Mouse (Mus musculus): ENCODE results near the gene Zfp219. TPM values are rescaled to one million over a fixed set of nuclear protein-coding genes. Genes with fewer than 3 reads are reported as not detected.
"Not testable (repeated sequence)": the region's sequence is repeated elsewhere in the genome, so short reads cannot be mapped to it uniquely, and the experiment has no call there.

Gene Zfp219
- 17.6 TPM for polyA plus RNA-seq (2012; fragmentation: generic; extraction: Trizol)
- long read RNA-seq, experiment 1, partial matches to known transcripts, result 0 of 12 reads
- long read RNA-seq, experiment 1, other reads (novel, unspliced or antisense), result 6 of 12 reads
- long read RNA-seq, experiment 2, transcript Zfp219-204 (5 exons, 2,804 nt), result minor isoform, 7 of 140 reads
- long read RNA-seq, experiment 2, transcript Zfp219-212 (4 exons, 2,812 nt), result major isoform, 59 of 140 reads
- long read RNA-seq, experiment 2, transcript Zfp219-201 (5 exons, 2,933 nt), result minor isoform, 44 of 140 reads
- long read RNA-seq, experiment 2, partial matches to known transcripts, result 9 of 140 reads
- long read RNA-seq, experiment 2, other reads (novel, unspliced or antisense), result 21 of 140 reads

GRCm38 (mm10) chr14:52020486-52021137 lies at the start of gene Zfp219:
Zfp219 (minus strand) TSS chr14:52020733.
- H3K4me3 ChIP-seq (ENCODE audit: insufficient read depth, poor library complexity, severe bottlenecking), result peak within 1 kb of the TSS; percentile 56
- H3ac ChIP-seq (ENCODE audit: control insufficient read depth, insufficient read length, low read depth), result peak within 1 kb of the TSS; percentile 88
- H3K79me3 ChIP-seq (ENCODE audit: low read depth), result peaks cover 6% of the 10 kb centered on the region
- TF ChIP-seq CTCF (IDR thresholded peaks at IDR 0.05; ENCODE audit: control insufficient read depth, insufficient read depth, insufficient read length) (peak; percentile 25), MYOD1 (IDR thresholded peaks at IDR 0.05; ENCODE audit: control insufficient read depth, insufficient read length, low read depth) (peak; percentile 19), USF1 (IDR thresholded peaks at IDR 0.05; ENCODE audit: low read depth) (no peak), MYOG (IDR thresholded peaks at IDR 0.05; ENCODE audit: control insufficient read depth, extremely low read depth, insufficient read length) (no peak)
- H3K27me3 ChIP-seq (ENCODE audit: control insufficient read depth, insufficient read depth, insufficient read length), result no peaks in the 10 kb centered on the region
- H3K36me3 ChIP-seq (ENCODE audit: control insufficient read depth, insufficient read depth), result no peaks in the 10 kb centered on the region
- peaks cover 34% of the 10 kb centered on the region for H3K79me2 ChIP-seq (ENCODE audit: control insufficient read depth, insufficient read depth)

GRCm38 (mm10) chr14:52066135-52066534 lies 45.6 kb upstream of the Zfp219 start:
- H3K4me3 ChIP-seq (ENCODE audit: insufficient read depth, poor library complexity, severe bottlenecking), result no peak overlapping the region
- H3K27me3 ChIP-seq (ENCODE audit: control insufficient read depth, insufficient read depth, insufficient read length), result peaks cover 10% of the 10 kb centered on the region
- H3K36me3 ChIP-seq (ENCODE audit: control insufficient read depth, insufficient read depth), result peaks cover 1% of the 10 kb centered on the region
- no peak overlapping the region for H3ac ChIP-seq (ENCODE audit: control insufficient read depth, insufficient read length, low read depth)
- TF ChIP-seq USF1 (IDR thresholded peaks at IDR 0.05; ENCODE audit: low read depth) (no peak), MAX (IDR thresholded peaks at IDR 0.05) (no peak), FOSL1 (IDR thresholded peaks at IDR 0.05; ENCODE audit: insufficient read depth, low read length, poor library complexity, severe bottlenecking) (no peak), CEBPB (IDR thresholded peaks at IDR 0.05; ENCODE audit: low read depth) (no peak), CTCF (IDR thresholded peaks at IDR 0.05; ENCODE audit: control insufficient read depth, insufficient read depth, insufficient read length) (no peak), MYOG (IDR thresholded peaks at IDR 0.05; ENCODE audit: control insufficient read depth, extremely low read depth, insufficient read length) (no peak), MYOD1 (IDR thresholded peaks at IDR 0.05; ENCODE audit: control insufficient read depth, insufficient read length, low read depth) (no peak)
- H3K79me2 ChIP-seq (ENCODE audit: control insufficient read depth, insufficient read depth), result no peaks in the 10 kb centered on the region
- no peaks in the 10 kb centered on the region for H3K79me3 ChIP-seq (ENCODE audit: low read depth)

- H3ac ChIP-seq (ENCODE audit: control insufficient read depth, insufficient read length, low read depth), result no peak overlapping the region
- peaks cover 10% of the 10 kb centered on the region for H3K27me3 ChIP-seq (ENCODE audit: control insufficient read depth, insufficient read depth, insufficient read length)
- TF ChIP-seq USF1 (IDR thresholded peaks at IDR 0.05; ENCODE audit: low read depth) (no peak), FOSL1 (IDR thresholded peaks at IDR 0.05; ENCODE audit: insufficient read depth, low read length, poor library complexity, severe bottlenecking) (no peak), CEBPB (IDR thresholded peaks at IDR 0.05; ENCODE audit: low read depth) (no peak)
- no peaks in the 10 kb centered on the region for H3K36me3 ChIP-seq (ENCODE audit: control insufficient read depth, insufficient read depth)
- no peaks in the 10 kb centered on the region for H3K79me3 ChIP-seq (ENCODE audit: low read depth)
- no peak overlapping the region for H3K4me3 ChIP-seq (ENCODE audit: insufficient read depth, poor library complexity, severe bottlenecking)
- no peaks in the 10 kb centered on the region for H3K79me2 ChIP-seq (ENCODE audit: control insufficient read depth, insufficient read depth)
Measured at GRCm38 (mm10) chr14:52061798-52062197, 41.3 kb upstream of the Zfp219 start.

GRCm38 (mm10) chr14:52060800-52061199 lies 40.3 kb upstream of the Zfp219 start:
- Histone ChIP-seq H3K36me3 (ENCODE audit: control insufficient read depth, insufficient read depth) (no peaks in the 10 kb centered on the region), H3ac (ENCODE audit: control insufficient read depth, insufficient read length, low read depth) (no peak overlapping the region), H3K27me3 (ENCODE audit: control insufficient read depth, insufficient read depth, insufficient read length) (peaks cover 10% of the 10 kb centered on the region), H3K4me3 (ENCODE audit: insufficient read depth, poor library complexity, severe bottlenecking) (no peak overlapping the region), H3K79me2 (ENCODE audit: control insufficient read depth, insufficient read depth) (no peaks in the 10 kb centered on the region), H3K79me3 (ENCODE audit: low read depth) (no peaks in the 10 kb centered on the region)
- TF ChIP-seq CTCF (IDR thresholded peaks at IDR 0.05; ENCODE audit: control insufficient read depth, insufficient read depth, insufficient read length) (no peak), USF1 (IDR thresholded peaks at IDR 0.05; ENCODE audit: low read depth) (no peak), MYOG (IDR thresholded peaks at IDR 0.05; ENCODE audit: control insufficient read depth, extremely low read depth, insufficient read length) (no peak), MAX (IDR thresholded peaks at IDR 0.05) (no peak), CEBPB (IDR thresholded peaks at IDR 0.05; ENCODE audit: low read depth) (no peak), MYOD1 (IDR thresholded peaks at IDR 0.05; ENCODE audit: control insufficient read depth, insufficient read length, low read depth) (no peak), FOSL1 (IDR thresholded peaks at IDR 0.05; ENCODE audit: insufficient read depth, low read length, poor library complexity, severe bottlenecking) (no peak)

GRCm38 (mm10) chr14:52059982-52060381 lies 39.4 kb upstream of the Zfp219 start:
- TF ChIP-seq CEBPB (IDR thresholded peaks at IDR 0.05; ENCODE audit: low read depth), result no peak
- no peak for TF ChIP-seq MYOD1 (IDR thresholded peaks at IDR 0.05; ENCODE audit: control insufficient read depth, insufficient read length, low read depth)
- TF ChIP-seq FOSL1 (IDR thresholded peaks at IDR 0.05; ENCODE audit: insufficient read depth, low read length, poor library complexity, severe bottlenecking), result no peak
- no peak for TF ChIP-seq MYOG (IDR thresholded peaks at IDR 0.05; ENCODE audit: control insufficient read depth, extremely low read depth, insufficient read length)
- no peak for TF ChIP-seq USF1 (IDR thresholded peaks at IDR 0.05; ENCODE audit: low read depth)
- no peak for TF ChIP-seq CTCF (IDR thresholded peaks at IDR 0.05; ENCODE audit: control insufficient read depth, insufficient read depth, insufficient read length)
- TF ChIP-seq MAX (IDR thresholded peaks at IDR 0.05), result no peak
- no peaks in the 10 kb centered on the region for H3K36me3 ChIP-seq (ENCODE audit: control insufficient read depth, insufficient read depth)
- H3K4me3 ChIP-seq (ENCODE audit: insufficient read depth, poor library complexity, severe bottlenecking), result no peak overlapping the region
- H3K27me3 ChIP-seq (ENCODE audit: control insufficient read depth, insufficient read depth, insufficient read length), result peaks cover 10% of the 10 kb centered on the region
- H3K79me3 ChIP-seq (ENCODE audit: low read depth), result no peaks in the 10 kb centered on the region
- H3K79me2 ChIP-seq (ENCODE audit: control insufficient read depth, insufficient read depth), result no peaks in the 10 kb centered on the region
- no peak overlapping the region for H3ac ChIP-seq (ENCODE audit: control insufficient read depth, insufficient read length, low read depth)

GRCm38 (mm10) chr14:52052720-52053119 lies 32.2 kb upstream of the Zfp219 start:
- H3K79me3 ChIP-seq (ENCODE audit: low read depth); H3K79me2 ChIP-seq (ENCODE audit: control insufficient read depth, insufficient read depth); H3K27me3 ChIP-seq (ENCODE audit: control insufficient read depth, insufficient read depth, insufficient read length); H3K36me3 ChIP-seq (ENCODE audit: control insufficient read depth, insufficient read depth); H3ac ChIP-seq (ENCODE audit: control insufficient read depth, insufficient read length, low read depth); H3K4me3 ChIP-seq (ENCODE audit: insufficient read depth, poor library complexity, severe bottlenecking): not testable (repeated sequence)
